Mouse (Mus musculus) small intestine, adult 2 months (tissue): ENCODE measurements around the gene Prkch. TPM values are rescaled to one million over a fixed set of nuclear protein-coding genes. Genes with fewer than 3 reads are reported as not detected.

ENCODE experiments used
- H3K27ac ChIP-seq: fragments of 200-500 bp; 2 replicates; pipeline ENCODE4 v1.5.1; 2012; ENCODE audit warnings: low read depth, low read length, control low read depth, inconsistent platforms; ENCODE audit not compliant: insufficient read depth
- H3K27me3 ChIP-seq: fragments of 200-500 bp; 2 replicates; pipeline ENCODE4 v1.6.1; 2012; ENCODE audit warnings: mild to moderate bottlenecking, moderate library complexity, low read length, inconsistent platforms; ENCODE audit not compliant: control insufficient read depth, insufficient read depth
- H3K36me3 ChIP-seq: fragments of 200-500 bp; 2 replicates; pipeline ENCODE4 v1.6.1; 2012; ENCODE audit warnings: mild to moderate bottlenecking, low read length, control low read depth, inconsistent platforms; ENCODE audit not compliant: control insufficient read depth, insufficient read depth
- H3K4me1 ChIP-seq: fragments of 200-500 bp; 2 replicates; pipeline ENCODE4 v1.6.1; 2012; ENCODE audit warnings: low read length, inconsistent platforms, mixed read lengths; ENCODE audit not compliant: control insufficient read depth, insufficient read depth, insufficient read length
- H3K4me3 ChIP-seq: fragments of 200-500 bp; 2 replicates; pipeline ENCODE4 v1.5.1; 2012; ENCODE audit warnings: low read depth, mild to moderate bottlenecking, control low read depth, inconsistent platforms, low read length, moderate library complexity
- CTCF ChIP-seq: fragments of 200-500 bp; IDR thresholded peaks from 2 replicates; pipeline ENCODE4 v1.5.1; 2012; ENCODE audit warnings: low read depth, mild to moderate bottlenecking, control low read depth, inconsistent platforms, low read length, moderate library complexity, mixed read lengths; ENCODE audit not compliant: insufficient replicate concordance, insufficient read length; ENCODE audit errors: extremely low read depth
- POLR2A ChIP-seq: fragments of 200-500 bp; IDR thresholded peaks from 2 replicates; pipeline ENCODE4 v1.6.1; 2012; ENCODE audit warnings: low read depth, mild to moderate bottlenecking, control low read depth, inconsistent platforms, low read length, moderate library complexity
- WGBS: fragments of 180-500 bp; shearing (Covaris S2); methylation state at CpG from one replicate; pipeline ENCODE4 v1.1.7; 2018; 5-methylcytosine and 5-hydroxymethylcytosine counted together
- polyA plus RNA-seq: library from polyadenylated mRNA; depleted of rRNA; stranded (reverse); fragments of >200 nt; gene quantifications from 2 replicates; pipeline ENCODE4 v1.2.3, GENCODE M21; 2012

Prkch gene
- polyA plus RNA-seq, 1 experiment: 3.2 TPM

DNA sequence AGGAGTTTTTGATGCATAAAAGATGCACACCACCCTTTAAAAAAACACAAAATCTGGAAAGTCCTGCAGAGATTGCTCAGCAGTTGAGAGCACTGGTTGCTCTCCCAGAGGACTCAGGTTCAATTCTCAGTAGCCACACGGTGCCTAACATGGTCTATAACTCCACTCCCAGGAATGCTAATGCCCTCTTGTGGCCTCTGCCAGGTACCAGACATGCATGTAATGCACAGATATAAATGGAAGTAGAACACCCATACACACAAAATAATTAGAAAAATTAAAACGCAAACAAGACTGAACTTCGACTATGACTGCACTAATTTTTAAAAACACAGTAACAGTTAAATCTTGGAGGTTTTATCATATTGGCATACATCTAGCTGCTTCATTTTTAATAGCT is 119.8 kb downstream of the Prkch start:
- H3K27me3 ChIP-seq: no peaks in the 10 kb centered on the region
- H3K36me3 ChIP-seq: no peaks in the 10 kb centered on the region
- no peaks in the 10 kb centered on the region; the same call in 1 of the 2 replicates for H3K4me1 ChIP-seq
- 80% methylated on average over 3 of the region's 3 CpGs for WGBS
- no peak overlapping the region for H3K4me3 ChIP-seq
- TF ChIP-seq POLR2A: no peak
- TF ChIP-seq CTCF: no peak
- H3K27ac ChIP-seq: no peak overlapping the region

DNA sequence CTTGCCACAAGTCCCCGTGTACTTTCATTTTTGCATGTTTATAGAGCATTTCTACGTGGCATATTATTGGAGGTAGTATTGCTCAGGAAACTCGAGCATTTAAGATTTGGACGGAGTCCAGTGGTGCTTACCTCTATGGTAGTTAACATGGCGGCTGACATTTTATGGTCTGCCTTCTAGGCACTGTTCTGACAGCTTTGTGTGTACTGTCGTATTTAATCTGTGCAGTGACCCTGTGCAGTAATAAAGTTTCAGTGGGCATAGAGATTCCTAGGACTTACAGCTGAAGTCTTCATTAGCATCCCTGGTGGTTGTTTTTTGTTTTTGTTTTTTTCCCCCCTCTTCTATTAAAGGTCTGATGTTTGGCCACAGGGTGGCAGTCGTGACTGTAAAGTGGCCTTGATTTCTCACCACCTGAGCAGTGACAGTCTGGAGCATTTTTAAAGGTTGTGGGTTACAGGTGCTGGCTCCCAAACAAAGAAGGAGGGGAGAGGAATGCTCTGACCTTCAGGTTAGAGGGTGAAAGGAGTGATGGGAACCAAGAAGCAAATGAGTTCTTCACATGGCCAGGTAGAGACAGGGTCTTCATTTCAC is 120.6 kb downstream of the Prkch start:
- no peak overlapping the region for H3K4me3 ChIP-seq
- no peaks in the 10 kb centered on the region for H3K36me3 ChIP-seq
- WGBS: 13% methylated on average over 7 of the region's 7 CpGs
- no peaks in the 10 kb centered on the region for H3K27me3 ChIP-seq
- no peaks in the 10 kb centered on the region; the same call in 1 of the 2 replicates for H3K4me1 ChIP-seq
- H3K27ac ChIP-seq: no peak overlapping the region
- TF ChIP-seq POLR2A (no peak), CTCF (peak; percentile 66; the same call in 1 of the 2 replicates)

DNA sequence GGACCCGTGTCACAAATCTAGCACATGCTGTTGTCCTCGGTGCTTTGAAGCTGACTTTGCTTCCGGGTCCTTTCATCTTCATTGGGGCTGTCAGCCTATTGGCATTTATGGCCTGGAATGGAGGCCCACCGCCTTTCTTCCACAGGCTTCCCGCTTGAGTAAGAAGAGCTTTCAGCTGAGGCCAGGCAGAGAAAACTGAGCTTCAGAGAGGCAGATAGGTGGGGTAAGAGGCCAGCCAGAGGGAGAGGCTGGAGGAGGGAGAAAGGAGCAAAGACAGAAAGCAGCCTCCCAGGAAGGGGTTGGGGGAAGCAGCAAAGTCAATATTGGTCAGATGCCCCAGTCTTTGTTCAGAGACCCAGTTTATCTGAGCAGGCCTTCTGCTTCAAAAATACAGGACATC is 123.9 kb downstream of the Prkch start:
- Histone ChIP-seq H3K36me3 (no peaks in the 10 kb centered on the region), H3K4me1 (no peaks in the 10 kb centered on the region), H3K27me3 (no peaks in the 10 kb centered on the region), H3K4me3 (no peak overlapping the region), H3K27ac (no peak overlapping the region)
- 40% methylated on average over 5 of the region's 5 CpGs for WGBS
- TF ChIP-seq CTCF: no peak
- no peak for TF ChIP-seq POLR2A

DNA sequence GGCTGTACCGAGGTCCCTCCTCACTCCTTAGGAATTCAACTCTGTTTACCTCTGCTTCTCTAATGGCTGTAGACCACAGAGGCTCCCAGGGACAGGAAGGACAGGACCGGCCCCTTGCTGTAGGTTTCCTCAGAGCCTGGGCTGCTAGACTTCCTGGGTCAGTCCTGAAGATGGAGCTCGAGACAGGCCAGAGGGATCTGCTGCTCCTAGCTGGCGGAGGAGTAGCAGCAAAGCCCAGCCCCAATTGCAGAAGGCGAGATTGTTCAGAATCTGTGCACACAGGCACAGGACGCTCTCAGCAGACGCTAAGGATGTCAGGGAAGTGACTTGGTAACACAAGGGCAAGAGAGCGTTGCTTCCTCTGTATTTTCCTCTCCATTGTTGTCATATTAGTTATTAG is 124.3 kb downstream of the Prkch start:
- no peak overlapping the region for H3K27ac ChIP-seq

DNA sequence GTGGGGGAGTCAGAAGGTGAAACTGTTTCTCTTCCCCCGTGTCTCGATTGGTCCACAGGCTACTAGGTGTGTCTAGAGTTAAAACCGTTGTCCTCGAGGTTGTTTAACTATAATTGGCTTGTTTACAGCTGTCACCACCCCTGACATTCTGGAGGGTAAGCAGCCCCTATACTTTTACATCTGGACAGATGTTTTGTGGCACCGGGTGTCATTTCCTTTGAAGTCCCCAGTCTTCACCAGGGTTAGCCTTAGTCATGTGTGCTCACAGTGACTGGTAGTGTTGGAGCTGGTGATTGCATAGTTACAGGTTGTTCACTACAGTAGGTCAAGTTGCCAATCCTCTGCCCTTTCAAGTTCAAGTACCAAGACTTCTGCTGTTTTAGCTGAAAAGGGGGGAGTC is 126.2 kb downstream of the Prkch start:
- no peak overlapping the region for H3K27ac ChIP-seq
- H3K27me3 ChIP-seq: no peaks in the 10 kb centered on the region
- TF ChIP-seq POLR2A (no peak), CTCF (no peak)
- WGBS: 63% methylated on average over 5 of the region's 5 CpGs
- H3K36me3 ChIP-seq: no peaks in the 10 kb centered on the region
- no peak overlapping the region for H3K4me3 ChIP-seq
- H3K4me1 ChIP-seq: no peaks in the 10 kb centered on the region

More for the DNA sequence above, 124.3 kb downstream of the Prkch start:
- WGBS: 19% methylated on average over 8 of the region's 8 CpGs
- Histone ChIP-seq H3K36me3 (no peaks in the 10 kb centered on the region), H3K4me1 (no peaks in the 10 kb centered on the region), H3K27me3 (no peaks in the 10 kb centered on the region), H3K4me3 (no peak overlapping the region)
- TF ChIP-seq POLR2A (no peak), CTCF (peak; percentile 55)

DNA sequence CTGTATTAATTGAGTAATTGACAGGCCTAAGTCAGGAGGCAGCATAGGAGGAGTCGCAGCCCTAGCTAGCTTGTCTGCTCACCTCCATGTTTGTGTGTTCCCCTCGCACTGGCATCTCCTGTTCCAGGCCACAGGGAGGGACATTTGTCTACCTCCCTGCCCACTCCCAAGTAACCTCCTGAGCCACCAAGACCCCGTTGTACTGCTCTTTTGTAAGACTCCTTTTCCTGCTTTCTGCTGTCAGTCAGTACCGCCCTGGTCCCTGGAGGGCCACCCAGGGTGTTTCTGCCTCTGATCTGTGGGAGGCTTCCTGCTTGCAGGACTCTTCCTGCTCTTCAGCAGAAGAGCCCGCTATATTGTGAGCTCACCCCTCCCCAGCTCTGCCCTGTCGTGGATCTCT is 127.5 kb downstream of the Prkch start:
- H3K36me3 ChIP-seq: no peaks in the 10 kb centered on the region
- no peaks in the 10 kb centered on the region for H3K4me1 ChIP-seq
- H3K4me3 ChIP-seq: no peak overlapping the region
- H3K27me3 ChIP-seq: no peaks in the 10 kb centered on the region
- TF ChIP-seq CTCF (no peak), POLR2A (no peak)
- H3K27ac ChIP-seq: no peak overlapping the region
- 71% methylated on average over 6 of the region's 6 CpGs for WGBS

DNA sequence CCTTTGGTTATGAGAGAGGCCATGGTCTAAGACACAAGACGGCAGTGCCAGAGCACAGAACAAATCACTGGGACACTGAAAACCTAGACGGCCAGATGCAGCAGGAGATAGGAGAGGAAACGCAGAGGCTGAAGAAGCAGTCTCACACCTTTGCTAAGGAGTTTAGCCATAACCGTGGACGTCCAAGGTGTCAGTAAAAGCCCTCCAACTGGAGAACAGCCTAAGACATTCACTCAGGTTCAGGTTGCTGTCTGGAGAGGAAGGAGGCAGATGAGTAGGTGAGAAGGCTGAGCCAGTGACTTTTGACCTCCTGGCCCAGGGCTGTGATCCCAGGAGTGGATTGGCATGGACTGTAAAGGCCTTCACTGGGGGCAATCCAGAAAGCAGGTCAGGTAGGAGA is 130.0 kb downstream of the Prkch start:
- Histone ChIP-seq H3K36me3 (no peaks in the 10 kb centered on the region), H3K27ac (no peak overlapping the region), H3K4me3 (no peak overlapping the region), H3K4me1 (no peaks in the 10 kb centered on the region), H3K27me3 (no peaks in the 10 kb centered on the region)
- TF ChIP-seq CTCF (no peak), POLR2A (no peak)
- WGBS: 88% methylated on average over 5 of the region's 5 CpGs
